Mouse (Mus musculus) adrenal gland, postnatal 25 days (tissue): ENCODE data around the gene Mrc1. TPM values are rescaled to one million over a fixed set of nuclear protein-coding genes. Genes with fewer than 3 reads are reported as not detected.
A peak's percentile ranks its signal among the peaks of the same experiment; 100 is the strongest.

Experiments used
- DNase-seq: peaks from one replicate; pipeline ENCODE4 v3.0.0; 2021; ENCODE audit warnings: mixed read lengths
- microRNA-seq, 2 experiments: library from miRNA; unstranded; fragments of <30 nt; microRNA quantifications; one replicate each; pipeline ENCODE4 v1.2.0; 2021
- total RNA-seq: library from RNA; stranded (reverse); gene quantifications from 2 replicates; pipeline ENCODE4 v1.2.3, GENCODE M21; 2021

Mrc1 gene
- total RNA-seq, 1 experiment from 2014 or later, result 18.6 TPM

GRCm38 (mm10) chr2:14244668-14245067, 15.5 kb downstream of the Mrc1 start:
- no peak for DNase-seq

GRCm38 (mm10) chr2:14249839-14250564, 20.8 kb downstream of the Mrc1 start:
- DNase-seq, result no peak

- DNase-seq, result no peak
Measured at GRCm38 (mm10) chr2:14251938-14252337, 22.7 kb downstream of the Mrc1 start.

- DNase-seq, result no peak
Measured at GRCm38 (mm10) chr2:14258345-14258850, 29.2 kb downstream of the Mrc1 start.

DNA sequence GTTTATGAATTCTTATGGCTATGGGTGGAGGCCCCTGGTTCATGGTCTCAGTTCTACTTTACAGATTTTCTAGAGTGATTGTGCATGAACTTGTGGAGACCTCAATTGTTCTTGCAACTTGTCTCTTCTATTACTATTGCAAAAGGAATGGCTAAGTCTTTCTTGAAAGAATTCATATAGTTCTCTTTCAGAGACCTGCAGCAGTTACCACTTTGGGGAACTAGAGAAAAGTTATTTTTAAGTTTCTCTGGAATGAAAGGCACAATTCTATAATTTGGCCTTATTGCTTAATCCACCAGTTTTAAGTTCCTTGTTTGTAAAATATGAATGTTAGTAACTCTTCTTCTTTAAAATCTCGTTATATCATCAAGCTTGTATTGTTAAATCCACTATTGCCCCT, 32.9 kb downstream of the Mrc1 start:
- DNase-seq, result no peak

DNA sequence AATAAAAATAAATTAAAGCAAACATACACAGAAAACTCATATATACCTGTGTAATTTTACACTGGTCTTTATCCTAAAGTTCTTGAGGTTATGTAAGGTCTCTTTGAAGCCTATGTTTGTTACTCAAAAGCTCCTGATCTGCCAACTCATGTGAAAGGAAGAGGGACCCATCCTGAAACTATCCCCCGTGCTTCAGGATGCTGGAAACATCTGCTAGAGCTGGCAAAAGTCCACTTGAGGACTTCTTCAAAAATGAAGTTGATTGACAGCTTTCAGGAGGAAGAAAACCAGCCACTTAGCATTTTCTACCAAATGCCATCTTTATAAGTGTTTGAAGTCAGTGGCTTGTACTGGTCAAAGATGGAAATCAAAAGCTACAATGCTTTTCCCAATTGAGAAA, 40.0 kb downstream of the Mrc1 start:
- no peak for DNase-seq

- DNase-seq, result no peak
Measured at GRCm38 (mm10) chr2:14272088-14272487, 42.9 kb downstream of the Mrc1 start.

GRCm38 (mm10) chr2:14275796-14276195, 46.6 kb downstream of the Mrc1 start:
- no peak for DNase-seq

GRCm38 (mm10) chr2:14279256-14279655, 50.1 kb downstream of the Mrc1 start:
- no peak for DNase-seq

- no peak for DNase-seq
Measured at GRCm38 (mm10) chr2:14279795-14280194, 50.6 kb downstream of the Mrc1 start.

DNA sequence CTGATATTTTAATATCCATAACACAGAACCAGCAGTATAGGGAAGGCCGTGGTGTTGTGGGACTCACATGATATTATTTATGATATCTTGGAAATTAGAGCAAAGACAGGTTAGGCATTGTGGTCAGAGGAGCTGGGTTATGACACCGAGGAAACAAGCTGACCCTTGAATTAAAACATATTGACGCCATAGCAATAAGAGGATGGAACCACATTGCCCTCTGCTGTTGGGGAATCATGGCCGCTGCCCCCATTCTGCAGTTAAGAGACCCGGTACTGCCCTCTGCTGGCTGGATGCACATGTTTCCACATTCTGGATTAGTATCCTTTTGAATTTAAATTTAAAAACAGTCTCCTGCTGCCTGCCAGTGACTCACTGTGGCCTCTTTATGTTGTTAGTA, 66.1 kb downstream of the Mrc1 start:
- peak; percentile 92 for DNase-seq

DNA sequence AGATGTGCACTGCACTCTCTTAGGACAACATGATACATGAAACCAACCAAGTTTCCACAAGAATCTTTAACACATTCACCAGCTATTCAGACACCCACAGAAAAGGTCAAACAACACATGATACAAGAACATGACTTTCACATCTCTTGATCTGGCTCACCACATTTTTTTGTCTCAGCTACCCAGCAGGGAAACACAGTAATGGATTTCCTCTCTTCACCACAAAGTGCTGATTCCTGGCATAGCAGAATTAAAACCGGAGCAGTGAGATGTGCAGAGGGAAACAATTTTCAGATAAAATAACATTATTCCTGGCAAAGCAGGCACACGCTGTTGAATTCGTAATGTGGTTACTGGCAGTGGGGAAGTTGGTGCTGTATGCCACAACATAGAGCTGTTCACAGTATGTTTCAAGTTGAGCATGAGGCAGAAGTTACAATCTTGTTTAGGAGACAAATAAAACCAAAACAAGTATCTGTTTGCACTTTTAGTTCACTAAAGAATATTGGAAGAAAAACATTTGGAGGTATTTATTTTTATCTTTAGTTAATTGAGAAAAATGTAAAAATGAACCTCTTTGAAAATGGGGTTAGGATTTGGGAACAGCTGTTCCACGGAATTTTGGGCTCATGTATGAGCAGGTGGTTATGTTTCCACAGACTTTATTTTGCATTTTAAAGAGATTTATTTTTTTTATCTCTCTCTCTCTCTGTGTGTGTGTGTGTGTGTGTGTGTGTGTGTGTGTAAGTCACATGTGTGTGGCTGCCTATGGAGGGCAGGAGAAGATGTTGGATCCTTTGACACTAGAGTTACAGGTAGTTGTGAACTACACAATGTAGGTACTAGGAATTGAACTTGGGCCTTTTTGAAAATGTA, 83.6 kb downstream of the Mrc1 start:
- no peak for DNase-seq

GRCm38 (mm10) chr2:14315113-14315512, 85.9 kb downstream of the Mrc1 start:
- no peak for DNase-seq

- DNase-seq, result peak; percentile 64
Measured at GRCm38 (mm10) chr2:14341652-14342308, 112.6 kb downstream of the Mrc1 start.

- no peak for DNase-seq
Measured at GRCm38 (mm10) chr2:14342309-14342839, 113.2 kb downstream of the Mrc1 start.

Small RNA genes within 50 kb of the gene (microRNA-seq; reads per million reads assigned to microRNA genes)
- gene Mir511, result 14.4 to 14.9 reads per million in 2 experiments

Other genes with a start within 250 kb of the Mrc1 start
- 40.4 and 46.2 TPM in 2 replicates for gene Hacd1, start 173.3 kb upstream of the Mrc1 start, total RNA-seq
- gene Stam, start 155.3 kb upstream of the Mrc1 start, total RNA-seq, result 37.4 and 46.8 TPM in 2 replicates
- gene Tmem236, start 54.9 kb upstream of the Mrc1 start, total RNA-seq, result 0.18 TPM in 1 of 2 replicates, not detected in the other
- not detected in 2 replicates for gene Slc39a12, start 158.9 kb downstream of the Mrc1 start, total RNA-seq